Mouse (Mus musculus) thymus, adult 2 months (tissue): Measurements from ENCODE around the gene Gm3417. TPM values are rescaled to one million over a fixed set of nuclear protein-coding genes. Genes with fewer than 3 reads are reported as not detected.

Experiments
- DNase-seq: peaks from one replicate; pipeline ENCODE4 v3.0.0; 2021
- H3K27ac ChIP-seq: fragments of 200-500 bp; 2 replicates; pipeline ENCODE4 v1.5.1; 2012; ENCODE audit warnings: low read length, control low read depth; ENCODE audit not compliant: control insufficient read depth, insufficient read depth
- H3K27me3 ChIP-seq: fragments of 200-500 bp; 2 replicates; pipeline ENCODE4 v1.6.1; 2012; ENCODE audit warnings: mild to moderate bottlenecking, low read length, moderate library complexity, mixed read lengths; ENCODE audit not compliant: control insufficient read depth, insufficient read depth
- H3K36me3 ChIP-seq: fragments of 200-500 bp; 2 replicates; pipeline ENCODE4 v1.6.1; 2012; ENCODE audit warnings: mild to moderate bottlenecking, low read length, moderate library complexity; ENCODE audit not compliant: control insufficient read depth, insufficient read depth
- H3K4me1 ChIP-seq: fragments of 200-500 bp; replicated peaks from 2 replicates; pipeline ENCODE4 v1.6.1; 2012; ENCODE audit warnings: low read length; ENCODE audit not compliant: control insufficient read depth, insufficient read depth
- H3K4me3 ChIP-seq: fragments of 200-500 bp; 2 replicates; pipeline ENCODE4 v1.5.1; 2012; ENCODE audit warnings: mild to moderate bottlenecking, low read length, control low read depth, moderate library complexity; ENCODE audit not compliant: control insufficient read depth, insufficient read depth
- CTCF ChIP-seq: fragments of 200-500 bp; IDR thresholded peaks from 2 replicates; pipeline ENCODE4 v1.5.1; 2012; ENCODE audit warnings: mild to moderate bottlenecking, control low read depth, low read length, moderate library complexity, borderline replicate concordance; ENCODE audit not compliant: control insufficient read depth, poor library complexity, insufficient read depth; ENCODE audit errors: extremely low read depth
- POLR2A ChIP-seq: fragments of 200-500 bp; IDR thresholded peaks from 2 replicates; pipeline ENCODE4 v1.6.1; 2012; ENCODE audit warnings: mild to moderate bottlenecking, low read length, control low read depth, moderate library complexity; ENCODE audit not compliant: control insufficient read depth, poor library complexity, insufficient read depth; ENCODE audit errors: extremely low read depth
- WGBS: fragments of 180-500 bp; shearing (Covaris S2); methylation state at CpG from one replicate; pipeline ENCODE4 v1.1.7; 2018; 5-methylcytosine and 5-hydroxymethylcytosine counted together
- polyA plus RNA-seq: library from polyadenylated mRNA; depleted of rRNA; stranded (reverse); fragments of >200 nt; gene quantifications from 2 replicates; pipeline ENCODE4 v1.2.3, GENCODE M21; 2012; rRNA removed

Gene Gm3417
- polyA plus RNA-seq, 1 experiment: not detected

- H3K4me3 ChIP-seq: no peak overlapping the region
- H3K27me3 ChIP-seq: no peaks in the 10 kb centered on the region
- no peak for TF ChIP-seq CTCF
- no peak for TF ChIP-seq POLR2A
- H3K4me1 ChIP-seq: no peaks in the 10 kb centered on the region
- no peak for DNase-seq
- no peaks in the 10 kb centered on the region for H3K36me3 ChIP-seq
- no peak overlapping the region for H3K27ac ChIP-seq
- 11% methylated on average over 7 of the region's 7 CpGs for WGBS
These were observed 47.9 kb downstream of the Gm3417 start for GRCm38 (mm10) chr17:14930697-14931096.

DNA sequence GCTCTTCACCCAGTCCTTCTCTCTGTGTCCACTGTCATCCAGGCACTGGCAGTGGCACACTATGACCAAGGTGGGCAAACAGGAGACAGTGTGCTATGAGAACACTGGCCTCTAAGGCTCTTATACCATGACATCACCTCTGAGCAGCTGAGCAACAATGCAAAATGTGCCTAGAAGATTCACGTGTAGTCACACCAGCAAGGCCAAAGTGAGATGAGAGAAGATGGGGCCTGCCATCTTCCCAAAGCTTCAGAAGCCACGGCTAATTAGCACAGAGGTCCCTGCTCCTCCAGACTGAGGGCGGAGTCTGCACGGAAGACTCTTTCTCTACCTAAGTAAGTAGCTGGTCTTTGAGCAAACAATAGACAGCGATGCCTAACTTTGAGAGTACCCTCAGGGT is 50.0 kb downstream of the Gm3417 start:
- TF ChIP-seq POLR2A: no peak
- TF ChIP-seq CTCF: no peak
- DNase-seq: no peak
- WGBS: 92% methylated on average over 5 of the region's 5 CpGs

GRCm38 (mm10) chr17:14927644-14928218 is 50.9 kb downstream of the Gm3417 start:
- H3K36me3 ChIP-seq: no peaks in the 10 kb centered on the region
- no peaks in the 10 kb centered on the region for H3K27me3 ChIP-seq
- H3K4me1 ChIP-seq: no peaks in the 10 kb centered on the region
- 80% methylated on average over 8 of the region's 8 CpGs for WGBS
- DNase-seq: no peak
- TF ChIP-seq POLR2A: no peak
- TF ChIP-seq CTCF: no peak
- no peak overlapping the region for H3K27ac ChIP-seq
- H3K4me3 ChIP-seq: no peak overlapping the region

More for the DNA sequence above, 50.0 kb downstream of the Gm3417 start:
- H3K27me3 ChIP-seq: no peaks in the 10 kb centered on the region
- H3K36me3 ChIP-seq: no peaks in the 10 kb centered on the region
- H3K4me3 ChIP-seq: no peak overlapping the region
- no peaks in the 10 kb centered on the region for H3K4me1 ChIP-seq
- H3K27ac ChIP-seq: no peak overlapping the region

DNA sequence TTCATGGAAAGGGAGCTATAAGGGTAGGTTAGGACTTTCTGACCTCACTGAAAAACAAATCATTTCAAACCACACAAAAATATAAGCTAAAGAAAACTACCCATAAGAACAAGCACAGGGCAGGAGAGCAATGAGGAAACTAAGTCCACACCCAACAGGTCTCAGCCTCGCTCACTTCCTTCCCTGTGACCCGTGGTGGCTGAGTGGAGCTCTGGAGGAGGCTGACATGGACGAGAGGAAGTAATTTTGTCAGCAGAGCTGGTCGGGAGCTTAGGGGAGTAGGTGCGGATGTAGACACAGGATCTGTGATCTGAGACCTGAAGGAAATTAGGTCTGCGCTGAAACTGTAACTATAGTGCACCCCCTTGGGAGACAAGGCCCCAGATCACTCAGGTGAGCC is 57.0 kb downstream of the Gm3417 start:
- TF ChIP-seq CTCF (no peak), POLR2A (no peak)
- Histone ChIP-seq H3K4me1 (peaks cover 14% of the 10 kb centered on the region), H3K36me3 (no peaks in the 10 kb centered on the region), H3K4me3 (no peak overlapping the region), H3K27ac (no peak overlapping the region), H3K27me3 (no peaks in the 10 kb centered on the region)
- WGBS: 15% methylated on average over 6 of the region's 6 CpGs
- DNase-seq: no peak

- Histone ChIP-seq H3K27ac (no peak overlapping the region), H3K4me1 (peaks cover 25% of the 10 kb centered on the region), H3K27me3 (no peaks in the 10 kb centered on the region), H3K36me3 (no peaks in the 10 kb centered on the region), H3K4me3 (no peak overlapping the region)
- TF ChIP-seq POLR2A: no peak
- no peak for TF ChIP-seq CTCF
- 69% methylated on average over 8 of the region's 8 CpGs for WGBS
- DNase-seq: no peak
These were observed 60.7 kb downstream of the Gm3417 start for GRCm38 (mm10) chr17:14917866-14918265.

DNA sequence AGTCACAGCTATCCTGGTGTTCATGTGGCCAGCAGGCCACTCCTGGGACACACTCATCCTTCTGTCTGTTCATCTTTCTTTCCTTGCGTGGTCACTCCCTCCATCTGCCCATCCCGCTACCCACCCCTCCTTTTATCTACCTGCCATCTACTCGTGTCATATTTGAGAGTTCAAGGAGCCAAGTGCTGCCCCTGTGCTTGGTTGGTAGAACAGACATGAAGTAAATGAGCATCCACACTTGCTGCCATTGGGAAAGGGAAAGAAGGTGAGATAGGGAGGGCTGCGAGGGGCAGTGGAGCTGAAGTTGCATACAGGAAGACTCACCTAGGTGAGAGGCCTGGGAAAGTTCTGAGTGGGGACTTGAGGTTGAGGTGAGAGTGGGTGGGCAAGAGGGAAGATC is 64.2 kb downstream of the Gm3417 start:
- WGBS: 96% methylated on average over 4 of the region's 4 CpGs
- H3K27ac ChIP-seq: no peak overlapping the region
- DNase-seq: no peak
- TF ChIP-seq POLR2A (no peak), CTCF (no peak)
- H3K27me3 ChIP-seq: no peaks in the 10 kb centered on the region
- H3K36me3 ChIP-seq: no peaks in the 10 kb centered on the region
- H3K4me1 ChIP-seq: peaks cover 32% of the 10 kb centered on the region
- H3K4me3 ChIP-seq: no peak overlapping the region

Other genes starting within 250 kb of the Gm3417 start
- 3.1 and 5.1 TPM in 2 replicates for gene Wdr27, start 35.6 kb downstream of the Gm3417 start, polyA plus RNA-seq
- 20.6 and 25.8 TPM in 2 replicates for gene 1600012H06Rik, start 35.6 kb downstream of the Gm3417 start, polyA plus RNA-seq
- gene Phf10, start 17.5 kb downstream of the Gm3417 start, polyA plus RNA-seq: 27.5 and 35.3 TPM in 2 replicates
- 16.1 and 19.8 TPM in 2 replicates for gene 9030025P20Rik, start 322 bp downstream of the Gm3417 start, polyA plus RNA-seq
- gene Gm3435, start 31.4 kb upstream of the Gm3417 start, polyA plus RNA-seq: 0.99 and 2.0 TPM in 2 replicates
- 62.0 and 69.0 TPM in 2 replicates for gene Ermard, start 62.4 kb upstream of the Gm3417 start, polyA plus RNA-seq
- not detected in 2 replicates for gene Tcte3, start 62.7 kb upstream of the Gm3417 start, polyA plus RNA-seq
- gene Gm3448, start 62.7 kb upstream of the Gm3417 start, polyA plus RNA-seq: 0.92 and 0.99 TPM in 2 replicates